Mouse (Mus musculus) testis, adult 2 months (tissue): ENCODE measurements around the gene Mfap4. TPM values are rescaled to one million over a fixed set of nuclear protein-coding genes. Genes with fewer than 3 reads are reported as not detected.
A peak's percentile ranks its signal among the peaks of the same experiment; 100 is the strongest.

ENCODE experiments used
- H3K27ac ChIP-seq: fragments of 200-500 bp; 2 replicates; pipeline ENCODE4 v1.5.1; 2012; ENCODE audit warnings: low read depth, low read length; ENCODE audit not compliant: control insufficient read depth, insufficient read depth
- H3K27me3 ChIP-seq: fragments of 200-500 bp; 2 replicates; pipeline ENCODE4 v1.6.1; 2012; ENCODE audit warnings: mild to moderate bottlenecking, low read length, moderate library complexity; ENCODE audit not compliant: control insufficient read depth, insufficient read depth
- H3K36me3 ChIP-seq: fragments of 200-500 bp; 2 replicates; pipeline ENCODE4 v1.6.1; 2012; ENCODE audit warnings: mild to moderate bottlenecking, low read length; ENCODE audit not compliant: control insufficient read depth, insufficient read depth
- H3K4me1 ChIP-seq: fragments of 200-500 bp; 2 replicates; pipeline ENCODE4 v1.6.1; 2012; ENCODE audit warnings: low read length; ENCODE audit not compliant: control insufficient read depth, insufficient read depth
- H3K4me3 ChIP-seq: fragments of 200-500 bp; 2 replicates; pipeline ENCODE4 v1.5.1; 2012; ENCODE audit warnings: low read depth, mild to moderate bottlenecking, low read length, moderate library complexity, mixed read lengths; ENCODE audit not compliant: control insufficient read depth
- CTCF ChIP-seq: fragments of 200-500 bp; IDR thresholded peaks from 2 replicates; pipeline ENCODE4 v1.5.1; 2012; ENCODE audit warnings: low read depth, mild to moderate bottlenecking, inconsistent platforms, low read length, moderate library complexity; ENCODE audit not compliant: control insufficient read depth, insufficient read depth, insufficient replicate concordance
- POLR2A ChIP-seq: fragments of 200-500 bp; IDR thresholded peaks from 2 replicates; pipeline ENCODE4 v1.6.1; 2012; ENCODE audit warnings: low read depth, mild to moderate bottlenecking, inconsistent platforms, low read length, moderate library complexity; ENCODE audit not compliant: control insufficient read depth
- polyA plus RNA-seq: library from polyadenylated mRNA; depleted of rRNA; stranded (reverse); fragments of >200 nt; gene quantifications from 2 replicates; pipeline ENCODE4 v1.2.3, GENCODE M21; 2012

Mfap4 gene
- polyA plus RNA-seq, 1 experiment = 29.5 TPM

- Histone ChIP-seq H3K4me1 (peaks cover 12% of the 10 kb centered on the region), H3K4me3 (peak overlapping the region; percentile 96; the same call in 1 of the 2 replicates), H3K27ac (no peak overlapping the region), H3K27me3 (no peaks in the 10 kb centered on the region), H3K36me3 (no peaks in the 10 kb centered on the region)
- no peak for TF ChIP-seq POLR2A
- no peak for TF ChIP-seq CTCF
Observed at GRCm38 (mm10) chr11:61492749-61493401, 7.6 kb downstream of the Mfap4 start.

GRCm38 (mm10) chr11:61493525-61494128, 8.4 kb downstream of the Mfap4 start:
- peak overlapping the region; percentile 51 for H3K27ac ChIP-seq
- peak overlapping the region; percentile 96 for H3K4me3 ChIP-seq
- no peak for TF ChIP-seq CTCF
- TF ChIP-seq POLR2A = 0 out of 2 replicates have a peak, but pooled peaks have one; percentile 8
- H3K27me3 ChIP-seq = no peaks in the 10 kb centered on the region
- H3K36me3 ChIP-seq = no peaks in the 10 kb centered on the region
- peaks cover 12% of the 10 kb centered on the region for H3K4me1 ChIP-seq

- no peaks in the 10 kb centered on the region for H3K27me3 ChIP-seq
- H3K4me1 ChIP-seq = peaks cover 12% of the 10 kb centered on the region
- peak within 1 kb of the TSS; percentile 92 for H3K27ac ChIP-seq
- TF ChIP-seq POLR2A (peak; percentile 41; the same call in 1 of the 2 replicates), CTCF (no peak)
- H3K36me3 ChIP-seq = no peaks in the 10 kb centered on the region
- H3K4me3 ChIP-seq = peak within 1 kb of the TSS; percentile 96
Observed at GRCm38 (mm10) chr11:61494129-61494997, 9.1 kb downstream of the Mfap4 start, which contains the start of gene Mapk7. Gene Mapk7 (minus strand): TSS chr11:61494406.

- H3K4me1 ChIP-seq = peaks cover 12% of the 10 kb centered on the region
- H3K27ac ChIP-seq = no peak overlapping the region
- H3K36me3 ChIP-seq = no peaks in the 10 kb centered on the region
- H3K27me3 ChIP-seq = no peaks in the 10 kb centered on the region
- TF ChIP-seq CTCF (no peak), POLR2A (no peak)
- H3K4me3 ChIP-seq = no peak overlapping the region
Observed at GRCm38 (mm10) chr11:61495528-61495927, 10.3 kb downstream of the Mfap4 start.

GRCm38 (mm10) chr11:61497490-61497889, 12.3 kb downstream of the Mfap4 start:
- TF ChIP-seq CTCF (no peak), POLR2A (no peak)

GRCm38 (mm10) chr11:61498736-61499504, 13.7 kb downstream of the Mfap4 start:
- Histone ChIP-seq H3K4me1 (peaks cover 6% of the 10 kb centered on the region), H3K27me3 (no peaks in the 10 kb centered on the region), H3K27ac (no peak overlapping the region), H3K4me3 (no peak overlapping the region), H3K36me3 (no peaks in the 10 kb centered on the region)
- TF ChIP-seq CTCF = no peak
- no peak for TF ChIP-seq POLR2A

More at GRCm38 (mm10) chr11:61497490-61497889, 12.3 kb downstream of the Mfap4 start:
- Histone ChIP-seq H3K4me3 (no peak overlapping the region), H3K36me3 (no peaks in the 10 kb centered on the region), H3K27me3 (no peaks in the 10 kb centered on the region), H3K4me1 (peaks cover 12% of the 10 kb centered on the region), H3K27ac (no peak overlapping the region)

- Histone ChIP-seq H3K4me1 (peaks cover 10% of the 10 kb centered on the region), H3K27ac (no peak overlapping the region), H3K27me3 (no peaks in the 10 kb centered on the region), H3K4me3 (no peak overlapping the region), H3K36me3 (no peaks in the 10 kb centered on the region)
- TF ChIP-seq CTCF (no peak), POLR2A (no peak)
Observed at GRCm38 (mm10) chr11:61503933-61504332, 18.7 kb downstream of the Mfap4 start.
